Mouse (Mus musculus): ENCODE results near the gene Mapk8ip1. TPM values are rescaled to one million over a fixed set of nuclear protein-coding genes. Genes with fewer than 3 reads are reported as not detected.

The Mapk8ip1 gene
- polyA plus RNA-seq, 1 experiment from 2014 or later: 64.3 TPM

DNA sequence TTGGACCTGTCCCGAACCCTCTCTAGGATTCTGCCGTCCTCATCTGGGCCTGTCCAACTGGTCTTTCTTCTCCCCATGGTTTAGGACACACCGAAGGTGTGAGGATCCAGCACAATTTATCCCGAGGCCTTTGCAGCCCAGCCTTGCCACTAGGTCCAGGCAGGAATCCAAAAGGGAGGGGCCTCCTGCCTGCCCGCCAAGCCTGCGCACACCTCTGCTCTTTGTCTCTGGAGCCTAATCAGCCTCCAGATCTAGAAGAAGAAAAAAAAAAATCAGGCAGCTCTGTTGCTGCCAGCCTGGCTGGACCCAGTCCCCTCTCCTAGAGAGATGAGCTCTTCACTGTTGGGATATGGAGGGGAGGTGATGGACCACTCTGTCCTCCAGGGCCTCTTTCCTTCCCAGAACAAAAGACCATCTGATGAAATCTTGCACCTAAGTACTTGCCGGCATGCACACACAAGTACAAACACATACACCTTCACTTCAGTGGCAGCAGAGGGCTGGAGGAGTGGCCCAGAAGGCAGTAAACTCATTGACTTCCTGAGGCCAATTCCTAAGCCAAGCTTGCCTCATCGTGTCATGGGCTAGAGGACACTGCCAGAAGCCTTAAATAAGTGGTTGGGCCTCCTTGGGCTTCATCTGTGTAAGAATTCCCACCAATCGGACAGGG, 28.2 kb downstream of the Mapk8ip1 start:
- 31% methylated on average over 9 of the region's 9 CpGs for WGBS
- Histone ChIP-seq H3K27me3 (ENCODE audit: control insufficient read depth, insufficient read depth, low read length) (peaks cover 11% of the 10 kb centered on the region; the same call in 1 of the 2 replicates), H3K9ac (replicated peaks; ENCODE audit: low read depth, low read length) (no peak overlapping the region), H3K27ac (ENCODE audit: low read depth, low read length) (no peak overlapping the region), H3K4me1 (ENCODE audit: control insufficient read depth, insufficient read depth, low read length) (peaks cover 17% of the 10 kb centered on the region), H3K4me2 (ENCODE audit: low read depth, low read length) (no peak overlapping the region), H3K9me3 (ENCODE audit: control insufficient read depth, low read length) (no peaks in the 10 kb centered on the region), H3K4me3 (ENCODE audit: low read depth, low read length) (no peak overlapping the region), H3K36me3 (ENCODE audit: control insufficient read depth, insufficient read depth, low read length) (no peaks in the 10 kb centered on the region)
- no peak for ATAC-seq (ENCODE audit: low read depth)

GRCm38 (mm10) chr2:92371971-92372690, 28.9 kb downstream of the Mapk8ip1 start:
- WGBS: 17% methylated on average over 10 of the region's 10 CpGs
- Histone ChIP-seq H3K27ac (ENCODE audit: low read depth, low read length) (no peak overlapping the region), H3K27me3 (ENCODE audit: control insufficient read depth, insufficient read depth, low read length) (peaks cover 11% of the 10 kb centered on the region; the same call in 1 of the 2 replicates), H3K9ac (replicated peaks; ENCODE audit: low read depth, low read length) (no peak overlapping the region), H3K4me1 (ENCODE audit: control insufficient read depth, insufficient read depth, low read length) (peaks cover 17% of the 10 kb centered on the region), H3K4me3 (ENCODE audit: low read depth, low read length) (no peak overlapping the region), H3K9me3 (ENCODE audit: control insufficient read depth, low read length) (no peaks in the 10 kb centered on the region), H3K36me3 (ENCODE audit: control insufficient read depth, insufficient read depth, low read length) (no peaks in the 10 kb centered on the region), H3K4me2 (ENCODE audit: low read depth, low read length) (no peak overlapping the region)
- ATAC-seq (ENCODE audit: low read depth): no peak

- Histone ChIP-seq H3K36me3 (ENCODE audit: control insufficient read depth, insufficient read depth, low read length) (peaks cover 3% of the 10 kb centered on the region; the same call in 1 of the 2 replicates), H3K27me3 (ENCODE audit: control insufficient read depth, insufficient read depth, low read length) (peaks cover 11% of the 10 kb centered on the region; the same call in 1 of the 2 replicates), H3K27ac (ENCODE audit: low read depth, low read length) (no peak overlapping the region), H3K4me3 (ENCODE audit: low read depth, low read length) (peak overlapping the region; percentile 25), H3K9me3 (ENCODE audit: control insufficient read depth, low read length) (no peaks in the 10 kb centered on the region), H3K9ac (replicated peaks; ENCODE audit: low read depth, low read length) (peak overlapping the region; percentile 42; the same call in 1 of the 2 replicates), H3K4me1 (ENCODE audit: control insufficient read depth, insufficient read depth, low read length) (peaks cover 12% of the 10 kb centered on the region), H3K4me2 (ENCODE audit: low read depth, low read length) (peak overlapping the region; percentile 40)
- ATAC-seq (ENCODE audit: low read depth): no peak
- WGBS: 4% methylated on average over 43 of the region's 45 CpGs
Observed at GRCm38 (mm10) chr2:92370821-92371805, 29.9 kb downstream of the Mapk8ip1 start.

DNA sequence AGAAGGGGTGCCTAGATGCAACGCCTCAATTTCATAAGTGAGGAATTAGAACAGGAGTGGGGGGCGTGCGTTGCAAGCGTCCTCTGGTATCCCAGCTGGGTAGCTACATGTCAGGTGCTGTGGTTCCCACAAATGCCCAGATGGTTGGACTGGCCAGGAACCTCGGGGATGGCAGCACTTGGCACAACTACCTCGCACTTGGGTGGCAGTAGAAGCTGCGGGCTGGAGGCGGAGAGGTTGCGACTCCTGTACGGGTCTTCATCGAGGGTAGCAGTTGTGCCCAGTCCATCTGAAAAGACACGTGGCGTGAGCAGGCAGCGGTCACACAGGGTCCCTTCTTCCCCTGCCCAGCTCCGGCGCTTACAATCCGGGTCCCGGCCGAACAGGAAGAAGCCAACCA, 30.7 kb downstream of the Mapk8ip1 start:
- H3K4me3 ChIP-seq (ENCODE audit: low read depth, low read length): peak overlapping the region; percentile 25
- no peaks in the 10 kb centered on the region for H3K9me3 ChIP-seq (ENCODE audit: control insufficient read depth, low read length)
- ATAC-seq (ENCODE audit: low read depth): no peak
- 18% methylated on average over 19 of the region's 19 CpGs for WGBS
- peaks cover 11% of the 10 kb centered on the region; the same call in 1 of the 2 replicates for H3K27me3 ChIP-seq (ENCODE audit: control insufficient read depth, insufficient read depth, low read length)
- H3K9ac ChIP-seq (replicated peaks; ENCODE audit: low read depth, low read length): peak overlapping the region; percentile 42; the same call in 1 of the 2 replicates
- H3K4me2 ChIP-seq (ENCODE audit: low read depth, low read length): peak overlapping the region; percentile 40
- H3K27ac ChIP-seq (ENCODE audit: low read depth, low read length): no peak overlapping the region
- 0 out of 2 replicates have a peak, but pooled peaks cover 6% of the 10 kb centered on the region for H3K4me1 ChIP-seq (ENCODE audit: control insufficient read depth, insufficient read depth, low read length)
- peaks cover 4% of the 10 kb centered on the region; the same call in 1 of the 2 replicates for H3K36me3 ChIP-seq (ENCODE audit: control insufficient read depth, insufficient read depth, low read length)

GRCm38 (mm10) chr2:92367383-92368029, 33.6 kb downstream of the Mapk8ip1 start:
- 0 out of 2 replicates have a peak, but pooled peaks cover 6% of the 10 kb centered on the region for H3K4me1 ChIP-seq (ENCODE audit: control insufficient read depth, insufficient read depth, low read length)
- no peak overlapping the region for H3K9ac ChIP-seq (replicated peaks; ENCODE audit: low read depth, low read length)
- H3K36me3 ChIP-seq (ENCODE audit: control insufficient read depth, insufficient read depth, low read length): peaks cover 4% of the 10 kb centered on the region; the same call in 1 of the 2 replicates
- H3K9me3 ChIP-seq (ENCODE audit: control insufficient read depth, low read length): no peaks in the 10 kb centered on the region
- H3K4me3 ChIP-seq (ENCODE audit: low read depth, low read length): no peak overlapping the region
- no peak overlapping the region for H3K27ac ChIP-seq (ENCODE audit: low read depth, low read length)
- WGBS: 38% methylated on average over 20 of the region's 20 CpGs
- no peak overlapping the region for H3K4me2 ChIP-seq (ENCODE audit: low read depth, low read length)
- ATAC-seq (ENCODE audit: low read depth): no peak
- peaks cover 11% of the 10 kb centered on the region; the same call in 1 of the 2 replicates for H3K27me3 ChIP-seq (ENCODE audit: control insufficient read depth, insufficient read depth, low read length)

DNA sequence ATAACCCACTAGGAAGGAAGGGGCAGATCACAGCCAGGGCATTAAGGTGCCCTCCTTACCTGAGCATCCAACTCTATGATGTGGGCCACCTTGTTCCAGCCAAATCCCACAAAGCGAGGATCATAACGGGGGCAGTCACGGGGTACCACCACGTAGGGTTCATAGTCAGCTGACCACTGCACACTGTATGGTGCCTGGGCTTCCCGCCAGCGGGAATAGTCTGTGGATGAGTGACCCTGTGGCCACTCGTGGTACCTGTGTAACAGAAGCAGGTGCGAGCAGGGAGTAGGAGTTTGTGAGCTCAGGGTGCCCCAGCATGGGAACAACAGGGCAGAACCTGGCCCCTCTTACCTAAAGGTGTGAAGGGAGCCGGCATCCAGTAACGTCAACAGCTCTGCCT, 35.5 kb downstream of the Mapk8ip1 start:
- Histone ChIP-seq H3K4me1 (ENCODE audit: control insufficient read depth, insufficient read depth, low read length) (0 out of 2 replicates have a peak, but pooled peaks cover 3% of the 10 kb centered on the region), H3K27me3 (ENCODE audit: control insufficient read depth, insufficient read depth, low read length) (peaks cover 4% of the 10 kb centered on the region; the same call in 1 of the 2 replicates), H3K4me3 (ENCODE audit: low read depth, low read length) (no peak overlapping the region), H3K9ac (replicated peaks; ENCODE audit: low read depth, low read length) (no peak overlapping the region), H3K4me2 (ENCODE audit: low read depth, low read length) (no peak overlapping the region), H3K36me3 (ENCODE audit: control insufficient read depth, insufficient read depth, low read length) (peaks cover 4% of the 10 kb centered on the region), H3K9me3 (ENCODE audit: control insufficient read depth, low read length) (no peaks in the 10 kb centered on the region), H3K27ac (ENCODE audit: low read depth, low read length) (no peak overlapping the region)
- ATAC-seq (ENCODE audit: low read depth): no peak
- WGBS: 93% methylated on average over 10 of the region's 10 CpGs

GRCm38 (mm10) chr2:92364086-92364485, 37.0 kb downstream of the Mapk8ip1 start:
- H3K27ac ChIP-seq (ENCODE audit: low read depth, low read length): no peak overlapping the region
- H3K4me2 ChIP-seq (ENCODE audit: low read depth, low read length): no peak overlapping the region
- H3K4me3 ChIP-seq (ENCODE audit: low read depth, low read length): no peak overlapping the region
- no peaks in the 10 kb centered on the region for H3K27me3 ChIP-seq (ENCODE audit: control insufficient read depth, insufficient read depth, low read length)
- H3K36me3 ChIP-seq (ENCODE audit: control insufficient read depth, insufficient read depth, low read length): peaks cover 12% of the 10 kb centered on the region
- H3K4me1 ChIP-seq (ENCODE audit: control insufficient read depth, insufficient read depth, low read length): no peaks in the 10 kb centered on the region
- ATAC-seq (ENCODE audit: low read depth): no peak
- 93% methylated on average over 4 of the region's 4 CpGs for WGBS
- H3K9me3 ChIP-seq (ENCODE audit: control insufficient read depth, low read length): no peaks in the 10 kb centered on the region
- H3K9ac ChIP-seq (replicated peaks; ENCODE audit: low read depth, low read length): no peak overlapping the region

- Histone ChIP-seq H3K27me3 (ENCODE audit: control insufficient read depth, insufficient read depth, low read length) (no peaks in the 10 kb centered on the region), H3K9ac (replicated peaks; ENCODE audit: low read depth, low read length) (no peak overlapping the region), H3K4me3 (ENCODE audit: low read depth, low read length) (no peak overlapping the region), H3K27ac (ENCODE audit: low read depth, low read length) (no peak overlapping the region), H3K36me3 (ENCODE audit: control insufficient read depth, insufficient read depth, low read length) (peaks cover 26% of the 10 kb centered on the region), H3K4me2 (ENCODE audit: low read depth, low read length) (no peak overlapping the region), H3K4me1 (ENCODE audit: control insufficient read depth, insufficient read depth, low read length) (no peaks in the 10 kb centered on the region), H3K9me3 (ENCODE audit: control insufficient read depth, low read length) (no peaks in the 10 kb centered on the region)
- ATAC-seq (ENCODE audit: low read depth): no peak
- 94% methylated on average over 6 of the region's 6 CpGs for WGBS
Observed at GRCm38 (mm10) chr2:92362571-92363228, 38.4 kb downstream of the Mapk8ip1 start.

All from neural tube, embryonic 14.5 days (tissue).